Mouse (Mus musculus) heart, postnatal 10 days (tissue): ENCODE results near the gene Cdh6. TPM values are rescaled to one million over a fixed set of nuclear protein-coding genes. Genes with fewer than 3 reads are reported as not detected.

Source experiments
- DNase-seq, 2 experiments: peaks; one replicate each; pipeline ENCODE4 v3.0.0; 2021
- intact Hi-C: fragments of 180-260 bp; cut with DNase I; formaldehyde crosslinking; loops from one replicate; pipeline ENCODE4 v1.15.1; 2025
- total RNA-seq, 2 experiments: library from RNA; stranded (reverse); gene quantifications; 2 replicates each; pipeline ENCODE4 v1.2.3; 2021

The Cdh6 gene
- total RNA-seq, 2 experiments from 2014 or later = 1.4 to 1.5 TPM

GRCm38 (mm10) chr15:13068213-13068516 is 105.3 kb downstream of the Cdh6 start:
- intact Hi-C loops = no loop called here
- DNase-seq = no peak

DNA sequence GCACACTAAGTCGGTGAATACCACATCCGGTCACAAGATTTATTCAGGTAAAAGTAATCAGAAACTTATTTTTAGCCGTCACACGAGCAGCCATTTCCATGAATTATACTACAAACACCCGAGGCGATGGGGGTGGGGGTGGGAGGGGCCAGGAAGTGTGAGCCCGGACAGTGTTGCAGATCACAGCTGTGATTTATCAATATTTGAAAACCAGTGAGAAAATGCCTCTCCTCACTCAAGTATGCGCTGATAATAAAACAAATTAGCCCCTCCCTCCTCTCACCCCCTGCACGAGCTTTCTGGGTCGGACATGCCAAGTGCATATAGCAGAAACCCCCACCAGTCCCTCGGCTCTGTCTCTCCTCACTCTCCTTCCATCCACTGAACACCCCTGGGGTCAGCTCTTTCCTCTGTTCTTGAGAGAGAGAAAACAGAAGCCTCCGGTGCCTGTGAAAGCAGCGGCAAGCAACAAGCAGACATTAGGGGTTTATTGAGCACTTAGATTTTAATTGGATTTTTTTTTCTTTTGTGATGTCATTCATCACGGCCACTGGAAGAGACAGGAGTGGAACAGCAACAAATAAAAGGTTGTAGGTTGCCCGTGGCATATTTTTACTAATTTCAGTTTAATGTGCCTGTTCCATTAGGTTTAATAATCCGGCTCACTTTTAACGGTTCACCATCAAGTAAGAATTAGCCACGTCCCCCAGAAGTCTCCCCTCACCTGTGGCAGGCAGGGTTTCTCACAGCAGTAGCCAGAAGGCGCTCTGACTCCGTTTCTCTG is 105.9 kb downstream of the Cdh6 start:
- intact Hi-C loops = no loop called here

DNA sequence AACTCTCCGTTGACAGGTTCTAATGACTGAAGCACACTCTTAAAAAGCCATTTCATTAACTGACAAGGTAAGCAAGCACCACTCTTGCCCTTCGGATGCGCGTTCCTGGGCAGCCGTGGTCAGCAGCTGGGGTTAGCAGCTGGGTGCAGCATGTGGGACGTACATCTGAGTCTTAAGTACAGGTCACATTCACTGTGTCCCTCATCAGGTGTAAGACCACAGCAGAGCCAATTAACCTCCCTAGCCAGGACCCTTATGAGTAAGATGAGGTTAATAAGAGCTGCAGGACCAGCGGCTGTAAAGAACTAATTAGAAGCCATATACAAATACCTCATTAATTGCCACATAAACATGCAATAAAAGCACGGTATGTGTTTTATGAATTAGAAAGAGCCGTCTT is 106.7 kb downstream of the Cdh6 start:
- no peak for DNase-seq
- intact Hi-C loops = no loop called here

More for the DNA sequence above, 105.9 kb downstream of the Cdh6 start:
- DNase-seq = no peak

DNA sequence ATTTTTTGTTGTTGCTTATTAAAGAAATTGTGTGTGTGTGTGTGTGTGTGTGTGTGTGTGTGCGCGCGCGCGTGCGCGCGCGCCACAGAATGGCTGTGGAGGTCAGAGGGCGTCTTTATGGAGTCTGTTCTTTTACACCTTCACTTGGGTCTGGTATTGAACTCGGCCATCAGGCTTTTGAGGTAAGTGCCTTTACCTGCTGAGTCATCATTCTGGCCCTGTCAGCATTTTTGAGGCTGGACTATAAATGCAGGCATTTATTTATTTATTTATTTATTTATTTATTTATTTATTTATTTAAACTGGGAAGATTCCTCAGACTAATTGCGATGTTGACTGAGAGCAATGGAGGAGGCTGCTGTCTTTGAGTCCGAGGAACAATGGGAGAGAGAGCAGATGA is 109.8 kb downstream of the Cdh6 start:
- intact Hi-C loops = no loop called here
- DNase-seq = no peak

- no peak for DNase-seq
- intact Hi-C loops = no loop called here
Measured at GRCm38 (mm10) chr15:13057728-13058127, 115.7 kb downstream of the Cdh6 start.

DNA sequence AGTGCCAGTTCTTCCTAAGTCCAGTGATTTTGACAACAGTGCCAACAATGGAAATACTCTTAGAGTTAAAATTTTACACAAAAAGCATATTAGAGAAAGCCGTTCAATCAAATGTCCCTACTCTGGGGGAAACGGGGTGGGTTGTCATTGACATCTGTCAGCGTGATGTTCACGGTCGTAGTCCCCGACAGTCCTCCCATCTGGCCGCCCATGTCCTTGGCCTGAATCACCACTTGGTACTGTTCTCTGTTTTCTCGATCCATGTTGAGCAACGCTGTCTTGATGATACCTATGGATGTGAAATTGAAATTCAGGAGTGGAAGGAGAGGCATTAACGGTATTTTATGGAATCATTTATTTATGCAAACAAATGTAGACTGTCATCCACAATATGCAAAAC is 116.2 kb downstream of the Cdh6 start:
- intact Hi-C loops = no loop called here
- no peak for DNase-seq

GRCm38 (mm10) chr15:13047910-13048309 is 125.6 kb downstream of the Cdh6 start:
- intact Hi-C loops = no loop called here
- DNase-seq = no peak

- no peak for DNase-seq
- intact Hi-C loops = no loop called here
Measured at GRCm38 (mm10) chr15:13034436-13034835, 139.0 kb downstream of the Cdh6 start.

- intact Hi-C loops = no loop called here
- no peak for DNase-seq
Measured at GRCm38 (mm10) chr15:13030641-13031040, 142.8 kb downstream of the Cdh6 start.

- no peak for DNase-seq
- intact Hi-C loops = no loop called here
Measured at GRCm38 (mm10) chr15:13027513-13027912, 146.0 kb downstream of the Cdh6 start.

DNA sequence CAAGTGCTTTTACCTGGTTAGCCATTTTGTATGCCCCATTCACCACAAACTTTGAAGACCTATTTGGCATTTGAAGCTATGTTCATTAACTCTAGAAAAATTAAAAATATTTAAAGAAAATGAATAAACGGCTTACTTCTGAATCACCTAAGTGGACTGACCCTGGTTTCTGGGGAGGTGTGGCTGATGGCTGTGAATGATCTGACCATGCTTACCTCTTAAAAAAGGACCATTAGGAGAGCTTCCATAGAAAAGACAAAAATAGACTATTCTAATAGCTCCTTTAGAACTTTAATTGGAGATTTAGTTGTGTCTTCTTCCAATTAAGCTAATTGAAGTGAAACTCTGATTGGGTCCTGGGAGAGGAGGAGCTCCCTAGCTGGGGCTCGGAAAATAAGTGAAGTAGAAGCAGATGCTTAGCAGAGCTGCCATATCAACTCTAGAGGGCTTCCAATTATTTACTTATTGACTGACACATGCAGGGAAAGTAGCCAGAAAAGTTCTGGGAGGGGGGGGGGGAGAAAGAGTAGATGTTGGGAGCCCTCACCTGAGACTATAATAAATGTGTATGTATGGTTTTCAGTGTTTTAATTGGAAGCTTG is 156.6 kb downstream of the Cdh6 start:
- no peak for DNase-seq
- intact Hi-C loops = no loop called here

DNA sequence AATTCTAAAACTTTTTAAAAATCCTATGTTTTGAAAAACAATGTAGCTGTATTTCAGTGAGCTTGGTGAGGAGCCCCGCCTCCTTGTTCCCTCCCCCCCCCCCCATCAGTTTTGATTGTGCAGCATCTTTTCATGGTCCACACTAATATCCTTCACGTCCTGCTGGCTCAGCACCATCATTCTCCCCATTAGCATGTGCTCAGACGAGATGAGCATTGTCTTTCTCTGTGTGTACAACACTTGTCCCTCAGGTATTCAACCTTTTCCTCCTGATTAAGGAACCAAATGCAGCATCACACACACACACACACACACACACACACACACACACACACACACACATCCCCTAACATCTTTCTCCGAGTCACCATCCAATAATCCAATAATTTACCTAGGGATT is 164.7 kb downstream of the Cdh6 start:
- DNase-seq = no peak
- intact Hi-C loops = no loop called here

- DNase-seq = no peak
- intact Hi-C loops = no loop called here
Measured at GRCm38 (mm10) chr15:13005934-13006333, 167.5 kb downstream of the Cdh6 start.

DNA sequence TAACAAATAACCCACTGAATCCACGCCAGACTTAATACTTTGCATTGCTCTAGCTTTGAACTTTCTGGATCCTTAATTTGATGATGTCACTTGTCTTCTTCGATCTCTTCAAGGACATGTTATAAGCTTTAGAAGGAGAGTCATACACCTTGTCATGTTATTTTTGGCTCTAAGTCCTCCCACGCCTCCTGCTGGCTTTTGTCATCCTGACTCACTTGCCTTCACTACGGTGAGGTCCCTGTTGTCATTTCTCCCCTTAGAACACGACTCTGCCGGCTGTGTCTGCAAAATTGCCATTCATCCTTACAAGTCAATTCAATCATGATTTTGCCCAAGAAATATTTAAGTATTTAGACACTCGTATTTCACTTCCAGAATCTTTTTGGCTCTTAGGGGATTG is 171.9 kb downstream of the Cdh6 start:
- DNase-seq = peak in 1 of 2 experiments; percentile 2
- intact Hi-C loops = no loop called here

- no peak for DNase-seq
- intact Hi-C loops = no loop called here
Measured at GRCm38 (mm10) chr15:12994563-12995359, 178.7 kb downstream of the Cdh6 start.
